Mouse (Mus musculus): ENCODE data around the gene Rnf220.

GRCm38 (mm10) chr4:117270278-117270677 is 226.6 kb downstream of the Rnf220 start:
- TF ChIP-seq GATA1 (IDR thresholded peaks at IDR 0.05; ENCODE audit: borderline replicate concordance, low read length) (no peak), FLI1 (IDR thresholded peaks at IDR 0.05; ENCODE audit: low read length) (no peak)

Measured in megakaryocyte, embryonic 14.5 days (primary cell).